Mouse (Mus musculus): ENCODE measurements around the gene Tuba3b.

The Tuba3b gene

GRCm38 (mm10) chr6:145669596-145670071 lies 54.1 kb downstream of the Tuba3b start:
- no peak for DNase-seq
